Mouse (Mus musculus) thymus, postnatal 0 days (tissue): ENCODE data around the gene Ints5. TPM values are rescaled to one million over a fixed set of nuclear protein-coding genes. Genes with fewer than 3 reads are reported as not detected.
"Not testable (repeated sequence)": the region's sequence is repeated elsewhere in the genome, so short reads cannot be mapped to it uniquely, and the experiment has no call there.

Experiments
- DNase-seq: peaks from one replicate; pipeline ENCODE4 v3.0.0-alpha.2; 2015; ENCODE audit warnings: low spot score
- polyA plus RNA-seq: library from polyadenylated mRNA; unstranded; fragments of >200 nt; fragmentation: Nextera tagmentation; extraction: Ambion mirVana; gene quantifications from 2 replicates; pipeline ENCODE4 v1.2.1, GENCODE M21; 2015

The Ints5 gene
- polyA plus RNA-seq = 32.4 and 33.6 TPM in 2 replicates

DNA sequence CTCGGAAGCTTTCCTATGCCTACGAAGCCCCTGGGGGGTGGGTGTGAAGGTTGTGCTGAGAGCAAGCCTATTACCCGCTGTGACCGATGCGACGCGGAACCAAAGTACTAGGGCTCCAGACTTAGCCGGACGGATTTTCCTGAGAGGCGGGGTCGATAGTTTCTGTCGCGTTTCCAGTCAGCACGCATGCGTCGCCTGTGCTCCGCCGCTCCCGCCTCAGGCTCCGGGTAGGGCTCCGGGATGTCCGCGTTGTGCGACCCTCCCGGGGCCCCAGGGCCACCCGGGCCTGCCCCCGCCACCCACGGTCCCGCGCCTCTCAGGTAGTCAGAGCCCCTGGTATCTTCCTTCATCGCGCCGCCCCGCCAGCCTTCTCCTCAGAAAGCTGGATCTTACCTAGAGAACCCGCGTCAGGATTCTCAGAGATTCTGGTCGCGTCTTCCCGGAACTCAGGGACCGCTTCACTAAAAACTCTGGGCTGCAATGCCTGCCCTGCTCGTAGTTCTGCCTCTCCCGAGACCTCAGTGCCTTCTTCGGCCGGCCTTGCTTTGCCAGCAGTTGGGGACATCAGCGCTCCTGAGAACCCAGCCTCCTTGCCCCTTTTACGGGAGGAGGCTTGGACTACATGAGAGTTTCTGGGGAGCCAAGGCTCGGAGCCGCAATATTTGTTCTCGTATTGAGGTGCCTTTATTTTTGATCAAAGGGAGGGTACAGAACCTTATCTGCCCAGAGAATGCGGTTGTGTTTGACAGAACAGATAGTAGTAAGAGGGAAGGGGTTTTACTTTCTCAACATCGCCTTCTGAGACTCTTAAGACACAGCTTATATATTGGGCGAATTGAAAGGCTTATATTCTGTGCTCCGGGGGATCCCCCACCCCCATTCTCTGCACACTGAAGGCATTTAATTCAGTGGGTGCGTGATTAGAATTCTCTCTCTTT, at the start of gene Ints5:
Gene Ints5 (plus strand): TSS at position 177 of the 938 bp plus-strand sequence.
- peak; percentile 85 for DNase-seq

- DNase-seq = peak; percentile 82
Measured at GRCm38 (mm10) chr19:8844371-8845129, 48.3 kb upstream of the Ints5 start.

DNA sequence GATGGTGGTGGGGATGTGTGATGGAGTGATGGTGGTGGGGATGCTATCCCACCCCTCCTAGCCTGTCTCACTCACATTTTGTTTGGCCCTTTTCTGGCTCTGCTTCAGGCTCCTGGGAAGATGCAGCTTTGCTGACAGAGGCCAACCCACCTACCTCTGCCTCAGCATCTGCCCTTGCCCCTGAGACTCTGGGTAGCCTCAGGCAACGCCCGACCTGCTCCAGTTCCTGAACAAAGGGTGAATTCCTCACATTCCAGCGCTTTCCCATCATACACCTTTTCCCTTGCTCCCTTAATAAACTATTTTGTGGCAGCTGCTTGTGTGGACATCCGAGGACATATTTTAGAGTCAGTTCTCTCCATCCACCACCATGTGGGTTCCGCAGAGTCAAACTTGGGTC, 44.4 kb upstream of the Ints5 start:
- DNase-seq = no peak

DNA sequence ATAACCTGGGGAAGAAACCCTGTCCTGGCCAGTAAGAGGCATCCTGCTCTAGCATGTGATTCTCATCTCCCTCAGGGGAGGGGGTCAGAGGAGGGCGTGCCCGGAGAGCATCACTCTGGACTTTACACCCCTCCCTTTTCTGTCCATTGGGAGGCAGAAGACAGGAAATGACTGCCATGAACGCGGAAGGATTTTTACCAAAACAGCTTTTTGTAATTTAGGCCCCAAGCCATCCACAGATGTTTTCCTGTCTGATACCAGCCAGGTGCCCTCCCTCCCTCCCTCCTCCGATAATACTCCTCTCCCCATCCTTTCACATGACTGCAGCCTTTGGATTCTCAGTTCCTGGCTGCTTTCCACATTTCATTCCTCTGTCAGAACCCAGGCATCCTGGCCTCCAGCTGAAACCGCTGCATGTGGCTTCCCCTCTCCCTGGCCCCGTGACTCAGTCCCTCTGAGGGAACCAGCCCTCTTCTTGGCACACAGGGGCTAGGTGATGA, 42.4 kb upstream of the Ints5 start, which contains the start of gene Lrrn4cl:
Gene Lrrn4cl (plus strand): TSS at position 367 of the 500 bp plus-strand sequence.
- no peak for DNase-seq

- no peak for DNase-seq
Measured at GRCm38 (mm10) chr19:8851639-8852038, 41.2 kb upstream of the Ints5 start.

DNA sequence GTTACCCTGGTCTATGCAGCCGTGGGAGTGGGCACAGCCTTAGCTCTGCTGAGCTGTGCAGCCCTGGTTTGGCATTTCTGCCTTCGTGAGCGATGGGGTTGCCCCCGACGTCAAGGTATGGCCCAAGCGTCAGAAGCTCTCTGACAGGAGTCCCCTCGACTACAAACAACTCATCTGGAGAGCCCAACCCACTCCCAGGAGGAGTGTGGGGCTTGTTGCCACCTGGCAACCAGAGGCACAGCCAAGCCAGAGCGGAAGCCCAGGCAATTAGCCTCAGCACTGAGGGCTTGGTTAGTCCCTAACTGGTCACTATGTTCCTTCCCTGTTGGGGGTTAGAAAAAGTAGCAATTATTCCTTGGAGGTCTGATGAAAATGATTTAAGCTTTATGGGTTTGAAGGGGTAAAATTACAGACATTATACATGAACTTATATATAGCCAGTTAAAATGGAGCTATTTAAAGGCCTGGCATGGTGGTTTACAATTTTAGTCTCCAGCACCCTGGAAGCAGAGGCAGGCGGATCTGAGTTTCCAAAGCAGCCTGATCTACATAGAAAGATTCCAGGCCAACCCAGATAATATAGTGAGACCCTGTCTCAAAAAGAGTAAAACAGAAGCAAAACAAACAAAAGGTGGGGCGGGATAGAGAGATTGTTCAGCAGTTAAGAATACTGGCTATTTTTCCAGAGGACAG, 40.4 kb upstream of the Ints5 start:
- DNase-seq = no peak

GRCm38 (mm10) chr19:8853117-8853516, 39.7 kb upstream of the Ints5 start:
- no peak for DNase-seq

GRCm38 (mm10) chr19:8857689-8858088, 35.1 kb upstream of the Ints5 start:
- DNase-seq = peak; percentile 54

GRCm38 (mm10) chr19:8859018-8859417, 33.8 kb upstream of the Ints5 start:
- peak; percentile 64 for DNase-seq

GRCm38 (mm10) chr19:8864265-8864664, 28.5 kb upstream of the Ints5 start:
- no peak for DNase-seq

- not testable (repeated sequence) for DNase-seq
Measured at GRCm38 (mm10) chr19:8870381-8870780, 22.4 kb upstream of the Ints5 start.

DNA sequence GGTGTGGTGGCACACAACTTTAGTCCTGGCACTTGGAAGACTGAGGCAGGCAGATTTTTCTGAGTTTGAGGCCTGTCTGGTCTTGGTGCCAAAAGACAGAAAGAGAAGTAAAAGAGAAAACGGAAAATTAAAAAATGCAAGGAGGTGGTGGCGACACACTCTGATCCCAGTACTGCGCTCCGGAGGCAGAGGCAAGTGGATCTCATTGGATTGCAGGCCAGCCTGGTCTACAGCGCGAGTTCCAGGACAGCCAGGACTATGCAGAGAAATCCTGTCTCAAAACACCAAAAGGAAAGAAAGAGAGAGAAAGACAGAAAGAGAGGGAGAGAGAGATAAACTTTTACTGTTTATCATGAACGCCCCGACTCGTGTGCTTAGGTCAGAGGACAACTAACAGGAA, 22.0 kb upstream of the Ints5 start:
- no peak for DNase-seq

- DNase-seq = peak; percentile 96
Measured at GRCm38 (mm10) chr19:8871267-8872186, 21.3 kb upstream of the Ints5 start, which contains the start of gene Ubxn1. Ubxn1 (plus strand) TSS chr19:8871496.

GRCm38 (mm10) chr19:8872266-8872840, 20.5 kb upstream of the Ints5 start:
- DNase-seq = no peak

DNA sequence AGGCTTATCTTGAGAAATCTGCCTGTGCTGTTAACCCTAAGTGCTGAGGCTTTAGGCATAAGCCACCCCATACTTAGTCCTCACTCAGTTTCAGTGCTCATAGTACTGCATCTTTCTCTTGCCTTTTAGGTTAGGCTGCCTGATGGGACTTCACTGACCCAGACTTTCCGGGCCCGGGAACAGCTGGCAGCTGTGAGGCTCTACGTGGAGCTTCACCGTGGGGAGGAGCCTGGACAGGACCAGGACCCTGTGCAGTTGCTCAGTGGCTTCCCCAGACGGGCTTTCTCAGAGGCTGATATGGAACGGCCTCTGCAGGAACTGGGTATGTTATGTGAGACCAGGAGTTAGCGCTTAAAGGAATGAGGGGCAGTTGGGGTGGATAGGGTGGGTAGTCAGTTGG, 17.8 kb upstream of the Ints5 start:
- no peak for DNase-seq

DNA sequence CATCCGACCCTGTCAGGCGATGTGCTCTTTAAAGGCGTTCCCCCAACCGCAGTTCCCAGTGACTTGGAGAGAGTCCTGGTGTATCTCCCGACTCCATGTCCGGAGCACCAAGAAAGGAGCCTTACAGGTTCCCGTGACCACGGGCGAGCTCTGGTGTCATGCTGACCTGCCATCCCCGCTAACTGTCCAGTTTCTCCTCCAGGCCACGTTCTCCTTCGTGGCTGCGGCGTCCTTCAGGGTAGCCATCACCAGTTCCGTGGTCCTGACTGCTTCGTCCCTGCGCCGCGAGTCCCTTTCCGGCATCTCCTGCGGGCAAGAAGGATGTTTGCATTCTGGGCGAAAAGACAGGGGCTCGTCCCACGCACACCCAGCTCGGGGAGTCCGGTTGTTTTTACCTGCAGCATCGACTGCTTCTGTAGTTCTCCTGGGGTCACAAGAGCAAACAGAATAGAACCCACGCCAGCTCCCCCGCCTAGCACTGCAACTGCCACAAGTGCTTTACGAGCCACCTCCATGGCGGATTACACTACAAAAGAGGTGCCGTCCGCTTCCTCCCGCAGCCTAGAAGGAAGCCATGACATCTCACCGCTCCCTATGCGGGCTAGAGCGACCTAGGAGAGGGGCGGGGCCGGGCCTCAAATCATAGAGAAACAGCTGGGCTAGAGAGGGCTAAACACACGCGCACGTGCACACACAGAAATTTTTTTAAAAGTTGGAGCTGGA, 12.3 kb upstream of the Ints5 start, which contains the start of gene Uqcc3:
Gene Uqcc3 (minus strand): TSS at position 613 of the 723 bp plus-strand sequence.
- peak; percentile 92 for DNase-seq

- DNase-seq = no peak
Measured at GRCm38 (mm10) chr19:8881034-8881392, 11.8 kb upstream of the Ints5 start.

DNA sequence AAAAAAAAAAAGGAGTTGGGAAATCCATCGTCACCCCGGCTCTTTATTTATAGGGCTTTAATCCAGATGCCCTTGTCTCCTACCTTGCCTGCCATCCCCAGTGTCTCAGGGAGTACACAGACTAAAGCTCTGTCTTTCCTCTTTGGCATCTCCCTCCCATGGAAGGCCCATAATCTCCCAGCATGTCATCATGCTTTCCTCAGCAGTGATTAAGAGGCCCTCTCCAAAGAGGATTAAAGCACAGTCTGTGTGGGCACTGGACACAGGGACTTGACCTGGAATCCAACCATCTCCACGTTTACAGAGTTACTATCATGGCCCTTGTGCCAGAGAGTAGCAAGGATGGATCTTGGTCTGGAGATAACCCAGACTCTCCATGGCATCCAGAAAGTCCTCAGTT, 9.2 kb upstream of the Ints5 start, which contains the start of the genes Lbhd1 and Gm49403:
Gene Lbhd1 (plus strand): TSS at position 117 of the 400 bp plus-strand sequence.
Gene Gm49403 (plus strand): TSS at position 315 of the 400 bp plus-strand sequence.
- no peak for DNase-seq
